ENCODE assay signal across 17 mouse cellular contexts in genomic region chr11:27070381-27070780, GRCm38 (mm10).
DNase-seq lines count a peak whose midpoint lies in the region; TF ChIP-seq lines count a peak whose summit lies in the region.
"Had no signal": no experiment of that assay in that cellular context is flagged by ENCODE, and none has a peak within 500 bp of the region (broad histone marks: within the 10 kb centered on the region; RNA-seq: fewer than 3 reads in every experiment).

No protein-coding gene starts in this region.

- H3K4me1 ChIP-seq in lung, adult 2 months (ENCODE audit: control insufficient read depth, insufficient read depth, low read length): no peaks in the 10 kb centered on the region
- H3K4me1 ChIP-seq: hindbrain, embryonic 12.5 days; hindbrain, embryonic 15.5 days had no signal

- H3K4me3 ChIP-seq in lung, adult 2 months (replicated peaks; ENCODE audit: extremely low read depth, low read depth, low read length): no peak overlapping the region
- H3K4me3 ChIP-seq: gastrocnemius, adult 2 months; hindbrain, embryonic 12.5 days; hindbrain, embryonic 15.5 days had no signal

- TF ChIP-seq POLR2A in lung, adult 2 months (IDR thresholded peaks at IDR 0.05; ENCODE audit: borderline replicate concordance, extremely low read depth, low read depth, low read length): no peak

- DNase-seq in layer of hippocampus, adult 11-12 months (ENCODE audit: low spot score): peak; percentile 18
- no peak for DNase-seq in layer of hippocampus, adult 8-10 months (ENCODE audit: low spot score in 2 of 2)
- peak; percentile 31 for DNase-seq in layer of hippocampus, adult 9-10 months (ENCODE audit: low spot score)
- DNase-seq in layer of hippocampus, postnatal 25 days (ENCODE audit: extremely low spot score in 1 of 2, low spot score in 1 of 2): no peak
- DNase-seq in layer of hippocampus, adult 9-11 months: peak; percentile 51
- no peak for DNase-seq in lung, adult 2 months
- DNase-seq: adrenal gland, adult 2 months; adrenal gland, postnatal 14 days; cerebellum, adult 18-20 months; cerebellum, adult 9-10 months; cerebellum, postnatal 14 days; forebrain, postnatal 0 days; gastrocnemius, adult 2 months; gastrocnemius, postnatal 14 days; heart, adult 11 months had no signal

- no peak for TF ChIP-seq CTCF in lung, adult 2 months (IDR thresholded peaks at IDR 0.05; ENCODE audit: insufficient read depth, low read length)

Comparison
In these comparisons a context has a peak if more than half of its experiments do, and no peak if none do; other contexts are left out.
1. DNase-seq: peak in layer of hippocampus, adult 11-12 months (single experiment), layer of hippocampus, adult 9-10 months (single experiment) and layer of hippocampus, adult 9-11 months (single experiment); none in layer of hippocampus, adult 8-10 months (0 of 2), layer of hippocampus, postnatal 25 days (0 of 2) and lung, adult 2 months (single experiment).